Mouse (Mus musculus) stomach, postnatal 0 days (tissue): ENCODE results near the gene Myrf.
"Not testable (repeated sequence)": the region's sequence is repeated elsewhere in the genome, so short reads cannot be mapped to it uniquely, and the experiment has no call there.

Experiments used
- CTCF ChIP-seq: IDR thresholded peaks from 2 replicates; pipeline ENCODE4 v1.5.1; 2016; ENCODE audit warnings: antibody characterized with exemption, low read depth, mild to moderate bottlenecking, moderate library complexity
- EP300 ChIP-seq: optimal IDR thresholded peaks from 2 replicates; pipeline ENCODE3; 2016; ENCODE audit warnings: antibody characterized with exemption

GRCm38 (mm10) chr19:10165928-10166327 is 74.6 kb downstream of the Myrf start:
- not testable (repeated sequence) for TF ChIP-seq CTCF, EP300
